Mouse (Mus musculus) liver, embryonic 14.5 days (tissue): Measurements from ENCODE around the gene Med13l. TPM values are rescaled to one million over a fixed set of nuclear protein-coding genes. Genes with fewer than 3 reads are reported as not detected.

Source experiments
- ATAC-seq: fragments of 200-750 bp; cut with Nextera tagmentation; 2 replicates; pipeline ENCODE4 v1.8.0; 2017; ENCODE audit warnings: moderate number of reproducible peaks, mild to moderate bottlenecking, moderate library complexity; ENCODE audit not compliant: insufficient read depth
- DNase-seq, 3 experiments: peaks; one replicate each; pipeline ENCODE4 v3.0.0-alpha.2; 2012 to 2013; ENCODE audit warnings: low read depth in 3 of 3, low spot score in 3 of 3
- H3K27ac ChIP-seq: fragments of 300-500 bp; sonication (generic); 2 replicates; pipeline ENCODE4 v1.5.1; 2014; ENCODE audit warnings: moderate library complexity, mild to moderate bottlenecking, control low read depth, inconsistent platforms
- H3K27me3 ChIP-seq: fragments of 300-500 bp; sonication (generic); 2 replicates; pipeline ENCODE4 v1.6.1; 2014; ENCODE audit warnings: mild to moderate bottlenecking, low read length, moderate library complexity; ENCODE audit not compliant: control insufficient read depth, insufficient read depth
- H3K36me3 ChIP-seq: fragments of 300-500 bp; sonication (generic); replicated peaks from 2 replicates; pipeline ENCODE4 v1.6.1; 2014; ENCODE audit warnings: low read depth; ENCODE audit not compliant: control insufficient read depth, insufficient read depth
- H3K4me1 ChIP-seq, 2 experiments: fragments of 200-500 bp in 1 of 2; fragments of 300-500 bp in 1 of 2; sonication (generic) in 1 of 2; replicated peaks; 2 replicates each; pipeline ENCODE4 v1.6.1; 2012 to 2014; ENCODE audit warnings: antibody characterized with exemption in 1 of 2, inconsistent platforms in 1 of 2, low read length in 1 of 2; ENCODE audit not compliant: control insufficient read depth in 2 of 2, insufficient read depth in 2 of 2
- H3K4me2 ChIP-seq: fragments of 300-500 bp; sonication (generic); 2 replicates; pipeline ENCODE4 v1.6.1; 2014; ENCODE audit warnings: low read depth, mild to moderate bottlenecking, control low read depth, moderate library complexity
- H3K4me3 ChIP-seq, 2 experiments: fragments of 200-500 bp in 1 of 2; fragments of 300-500 bp in 1 of 2; sonication (generic) in 1 of 2; 2 replicates each; pipeline ENCODE4 v1.5.1; 2012 to 2014; ENCODE audit warnings: low read depth in 2 of 2, low read length in 2 of 2, mild to moderate bottlenecking in 2 of 2, control low read depth in 1 of 2, inconsistent platforms in 1 of 2, moderate library complexity in 1 of 2; ENCODE audit not compliant: insufficient read depth in 1 of 2
- H3K9ac ChIP-seq: fragments of 300-500 bp; sonication (generic); replicated peaks from 2 replicates; pipeline ENCODE4 v1.6.1; 2014; ENCODE audit warnings: mild to moderate bottlenecking, control low read depth, moderate library complexity
- H3K9me3 ChIP-seq: fragments of 300-500 bp; sonication (generic); 2 replicates; pipeline ENCODE4 v1.6.1; 2016; ENCODE audit warnings: low read length, mixed read lengths; ENCODE audit not compliant: control insufficient read depth
- CTCF ChIP-seq: IDR thresholded peaks from 2 replicates; pipeline ENCODE4 v1.5.1; 2016; ENCODE audit warnings: antibody characterized with exemption, low read depth, control low read depth
- EP300 ChIP-seq: IDR thresholded peaks from 2 replicates; pipeline ENCODE4 v1.6.1; 2016; ENCODE audit warnings: antibody characterized with exemption, low read depth
- whole genome bisulfite sequencing: fragments of 180-500 bp; shearing (Covaris S2); extraction: QIAGEN DNeasy Blood & Tissue Kit; methylation state at CpG from one replicate; pipeline ENCODE4 v1.1.7; 2014; ENCODE audit not compliant: insufficient replicate concordance; 5-methylcytosine and 5-hydroxymethylcytosine counted together
- polyA plus RNA-seq, 2 experiments: library from polyadenylated mRNA; depleted of rRNA in 1 of 2; stranded (reverse) in 1 of 2; unstranded in 1 of 2; fragments of >200 nt; fragmentation: Nextera tagmentation in 1 of 2; extraction: Ambion mirVana in 1 of 2; gene quantifications; 2 replicates each; pipeline versions ENCODE4 v1.2.1 to v1.2.3; 2012 to 2014

Gene Med13l
- polyA plus RNA-seq, 2 experiments, result 6.4 to 9.9 TPM

- Histone ChIP-seq H3K27ac (no peak overlapping the region), H3K4me2 (no peak overlapping the region; the same call in 1 of the 2 replicates), H3K9ac (no peak overlapping the region), H3K9me3 (no peaks in the 10 kb centered on the region), H3K36me3 (peaks cover 12% of the 10 kb centered on the region), H3K4me1 (peaks cover 4 to 6% of the 10 kb centered on the region in 2 experiments), H3K27me3 (no peaks in the 10 kb centered on the region), H3K4me3 (no peak overlapping the region)
- TF ChIP-seq CTCF, result no peak
- TF ChIP-seq EP300, result no peak
- DNase-seq (no peak), ATAC-seq (no peak)
- WGBS, result 57% methylated on average over 2 of the region's 2 CpGs
Measured at GRCm38 (mm10) chr5:118668931-118669330, 108.5 kb downstream of the Med13l start.

DNA sequence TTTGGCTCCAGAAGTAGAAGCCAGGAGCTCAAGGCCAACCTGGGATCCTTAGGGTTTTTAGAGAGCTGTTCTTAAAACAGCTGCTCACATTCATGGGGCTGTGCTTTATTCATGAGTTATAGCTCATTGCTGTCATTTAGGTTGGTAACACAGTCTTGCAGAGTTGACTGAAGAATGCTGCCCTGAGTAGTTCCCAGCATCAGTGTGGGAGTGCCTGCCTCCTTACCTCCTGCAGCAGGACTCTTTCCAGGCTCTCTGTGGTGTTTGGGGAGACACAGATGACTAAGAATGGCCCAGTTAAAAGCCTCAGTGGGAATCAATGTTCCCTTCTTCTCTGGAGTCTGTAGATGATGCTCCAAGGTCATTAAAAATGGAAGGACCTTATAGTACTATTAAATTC is 111.6 kb downstream of the Med13l start:
- no peak for ATAC-seq
- no peak overlapping the region for H3K27ac ChIP-seq
- no peak overlapping the region for H3K4me2 ChIP-seq
- H3K36me3 ChIP-seq, result peaks cover 14% of the 10 kb centered on the region
- H3K9me3 ChIP-seq, result no peaks in the 10 kb centered on the region
- no peak for TF ChIP-seq CTCF
- no peak for TF ChIP-seq EP300
- H3K4me3 ChIP-seq, result no peak overlapping the region
- no peak for DNase-seq
- no peak overlapping the region for H3K9ac ChIP-seq
- H3K4me1 ChIP-seq, result peaks cover 0 to 9% of the 10 kb centered on the region in 2 experiments; a peak in 3 of 4 replicates
- no peaks in the 10 kb centered on the region for H3K27me3 ChIP-seq

DNA sequence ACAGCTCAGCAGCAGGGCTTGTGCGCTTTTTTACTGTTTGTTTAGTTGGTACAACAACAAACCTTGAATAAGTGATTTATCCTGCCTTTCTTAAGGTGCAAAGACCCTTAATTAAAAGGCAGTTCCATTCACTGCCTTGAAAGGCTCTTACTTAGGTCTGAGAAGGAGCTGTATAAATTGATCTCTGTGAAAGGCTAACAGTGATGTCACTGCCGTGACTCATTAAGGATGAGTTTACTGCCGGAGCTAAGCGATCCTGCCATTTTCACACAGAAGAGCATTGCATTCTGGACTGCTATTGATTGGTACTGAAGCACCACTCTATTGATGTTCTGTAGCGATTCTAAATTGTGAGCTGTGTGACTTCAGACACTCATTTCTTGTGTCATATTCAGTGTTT is 113.4 kb downstream of the Med13l start:
- Histone ChIP-seq H3K27me3 (no peaks in the 10 kb centered on the region), H3K4me2 (no peak overlapping the region), H3K9ac (no peak overlapping the region), H3K9me3 (no peaks in the 10 kb centered on the region), H3K27ac (no peak overlapping the region), H3K36me3 (peaks cover 14% of the 10 kb centered on the region), H3K4me3 (no peak overlapping the region), H3K4me1 (peaks cover 0 to 9% of the 10 kb centered on the region in 2 experiments; a peak in 3 of 4 replicates)
- no peak for DNase-seq
- no peak for ATAC-seq
- no peak for TF ChIP-seq EP300
- TF ChIP-seq CTCF, result no peak
- WGBS, result 76% methylated on average over 5 of the region's 5 CpGs

- no peak for DNase-seq
- TF ChIP-seq CTCF (no peak), EP300 (no peak)
- H3K27ac ChIP-seq, result no peak overlapping the region
- H3K9me3 ChIP-seq, result no peaks in the 10 kb centered on the region
- peaks cover 14% of the 10 kb centered on the region for H3K36me3 ChIP-seq
- H3K27me3 ChIP-seq, result no peaks in the 10 kb centered on the region
- H3K9ac ChIP-seq, result no peak overlapping the region
- 52% methylated on average over 3 of the region's 3 CpGs for WGBS
- no peak overlapping the region for H3K4me2 ChIP-seq
- no peak for ATAC-seq
- H3K4me3 ChIP-seq, result no peak overlapping the region
- H3K4me1 ChIP-seq, result peaks cover 0 to 7% of the 10 kb centered on the region in 2 experiments; a peak in 3 of 4 replicates
Measured at GRCm38 (mm10) chr5:118674321-118674720, 113.8 kb downstream of the Med13l start.

DNA sequence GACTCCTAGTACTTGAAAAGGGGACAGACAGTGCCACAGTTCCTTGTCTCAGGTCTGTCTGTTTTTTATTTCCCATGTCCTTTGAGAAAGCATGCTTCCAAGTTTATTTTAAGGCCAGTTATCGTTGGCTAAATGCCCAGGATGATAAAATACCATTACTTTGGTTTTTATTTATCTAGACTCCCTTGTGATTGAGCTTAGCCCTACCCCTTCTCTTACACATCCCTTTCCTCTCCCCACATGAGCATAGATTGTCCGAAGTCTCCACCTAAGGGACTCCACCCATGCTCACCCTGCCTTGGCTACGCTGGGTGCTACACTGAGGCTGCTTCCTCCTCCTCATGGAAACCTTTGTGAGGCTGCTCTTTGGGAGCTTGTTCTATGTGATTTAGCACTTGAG is 115.2 kb downstream of the Med13l start:
- peaks cover 16% of the 10 kb centered on the region for H3K36me3 ChIP-seq

More for the DNA sequence above, 115.2 kb downstream of the Med13l start:
- Histone ChIP-seq H3K4me3 (no peak overlapping the region), H3K27me3 (no peaks in the 10 kb centered on the region), H3K9ac (no peak overlapping the region), H3K27ac (no peak overlapping the region), H3K4me1 (peaks cover 0 to 11% of the 10 kb centered on the region in 2 experiments; a peak in 3 of 4 replicates), H3K4me2 (no peak overlapping the region), H3K9me3 (no peaks in the 10 kb centered on the region)
- ATAC-seq (no peak), DNase-seq (no peak)
- 75% methylated on average over 3 of the region's 3 CpGs for WGBS
- TF ChIP-seq CTCF (no peak), EP300 (no peak)
